In the genomic region with DNA sequence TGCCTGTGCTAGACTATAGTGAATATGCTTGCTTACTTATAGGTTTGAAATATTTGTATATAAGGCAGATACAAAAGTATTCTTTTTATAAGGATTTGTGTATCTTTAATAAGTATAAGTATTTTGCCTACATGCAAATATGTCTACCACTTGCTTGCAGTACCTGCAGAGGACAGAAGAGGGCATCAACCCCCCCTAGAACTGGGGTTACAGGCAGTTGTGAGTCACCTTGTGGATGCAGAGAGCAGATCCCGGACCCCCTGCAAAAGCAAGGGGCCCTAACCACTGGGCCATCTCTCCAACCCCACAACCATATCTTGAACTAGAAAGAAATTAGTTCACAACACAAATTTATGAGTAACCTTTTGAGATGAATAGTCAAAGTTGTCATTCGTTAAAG, we compare ENCODE assay signal across 13 mouse cellular contexts.
DNase-seq lines count a peak whose midpoint lies in the region; ATAC-seq and TF ChIP-seq lines count a peak whose summit lies in the region.
"Had no signal": no experiment of that assay in that cellular context is flagged by ENCODE, and none has a peak within 500 bp of the region (broad histone marks: within the 10 kb centered on the region; RNA-seq: fewer than 3 reads in every experiment).

No protein-coding gene starts in this region.

- H3K4me3 ChIP-seq in intestine, postnatal 0 days (ENCODE audit: low read depth, low read length) = no peak overlapping the region
- H3K4me3 ChIP-seq in intestine, embryonic 16.5 days (ENCODE audit: low read length) = no peak overlapping the region
- H3K4me3 ChIP-seq in lung, postnatal 0 days (ENCODE audit: low read depth, low read length) = no peak overlapping the region
- no peak overlapping the region for H3K4me3 ChIP-seq in ES-E14 (ENCODE audit: insufficient read depth in 1 of 2, low read depth in 1 of 2, low read length in 2 of 2, poor library complexity in 1 of 2, severe bottlenecking in 1 of 2)
- no peak overlapping the region for H3K4me3 ChIP-seq in small intestine, adult 2 months (ENCODE audit: low read depth, low read length)
- H3K4me3 ChIP-seq: forebrain, embryonic 13.5 days; hindbrain, embryonic 15.5 days; limb, embryonic 15.5 days had no signal

- H3K9me3 ChIP-seq in intestine, postnatal 0 days (ENCODE audit: control insufficient read depth) = no peaks in the 10 kb centered on the region
- H3K9me3 ChIP-seq in intestine, embryonic 16.5 days (ENCODE audit: control insufficient read depth, low read length) = no peaks in the 10 kb centered on the region
- no peaks in the 10 kb centered on the region for H3K9me3 ChIP-seq in lung, postnatal 0 days (ENCODE audit: low read length)
- no peaks in the 10 kb centered on the region for H3K9me3 ChIP-seq in ES-E14 (ENCODE audit: control insufficient read depth, insufficient read depth, low read depth, low read length)
- H3K9me3 ChIP-seq: forebrain, embryonic 13.5 days; hindbrain, embryonic 15.5 days; limb, embryonic 15.5 days had no signal

- H3K36me3 ChIP-seq in intestine, postnatal 0 days (ENCODE audit: control insufficient read depth, insufficient read depth) = no peaks in the 10 kb centered on the region
- H3K36me3 ChIP-seq in intestine, embryonic 16.5 days (ENCODE audit: control insufficient read depth, insufficient read depth, low read length) = no peaks in the 10 kb centered on the region
- no peaks in the 10 kb centered on the region for H3K36me3 ChIP-seq in lung, postnatal 0 days (ENCODE audit: insufficient read depth, low read length)
- H3K36me3 ChIP-seq in ES-E14 (ENCODE audit: control insufficient read depth, insufficient read depth, low read length, poor library complexity, severe bottlenecking) = no peaks in the 10 kb centered on the region
- no peaks in the 10 kb centered on the region for H3K36me3 ChIP-seq in small intestine, adult 2 months (ENCODE audit: control insufficient read depth, insufficient read depth, low read length)
- H3K36me3 ChIP-seq: hindbrain, embryonic 15.5 days; limb, embryonic 15.5 days had no signal

- no peak for TF ChIP-seq POLR2A in small intestine, adult 2 months (IDR thresholded peaks at IDR 0.05; ENCODE audit: low read depth, low read length)

- H3K9ac ChIP-seq in intestine, postnatal 0 days (ENCODE audit: low read depth, low read length) = no peak overlapping the region
- H3K9ac ChIP-seq in intestine, embryonic 16.5 days (ENCODE audit: low read depth, low read length) = no peak overlapping the region
- H3K9ac ChIP-seq in lung, postnatal 0 days (replicated peaks; ENCODE audit: low read depth) = no peak overlapping the region
- no peak overlapping the region for H3K9ac ChIP-seq in ES-E14 (ENCODE audit: insufficient read depth, low read depth, low read length, poor library complexity, severe bottlenecking)
- H3K9ac ChIP-seq: forebrain, embryonic 13.5 days; hindbrain, embryonic 15.5 days; limb, embryonic 15.5 days had no signal

- no peak overlapping the region for H3K4me2 ChIP-seq in intestine, postnatal 0 days (replicated peaks; ENCODE audit: low read depth)
- H3K4me2 ChIP-seq in intestine, embryonic 16.5 days (ENCODE audit: low read depth, low read length) = no peak overlapping the region
- no peak overlapping the region for H3K4me2 ChIP-seq in lung, postnatal 0 days (replicated peaks; ENCODE audit: low read depth, low read length)
- H3K4me2 ChIP-seq: forebrain, embryonic 13.5 days; hindbrain, embryonic 15.5 days; limb, embryonic 15.5 days had no signal

- in situ Hi-C loops in ES-E14 (cut with MboI; ENCODE audit: low sequenced_read_pairs in 2 of 2, unreplicated experiment in 2 of 2) = no loop called here

- TF ChIP-seq EP300 in lung, postnatal 0 days (IDR thresholded peaks at IDR 0.05) = no peak

- DNase-seq in lung, postnatal 0 days (ENCODE audit: low spot score) = no peak
- DNase-seq in lung, postnatal 25 days (ENCODE audit: low spot score) = no peak
- DNase-seq in ES-E14 (ENCODE audit: low read depth, low spot score) = no peak
- DNase-seq: cerebellum, adult 9-11 months had no signal

- H3K27me3 ChIP-seq in intestine, postnatal 0 days (replicated peaks; ENCODE audit: control insufficient read depth, insufficient read depth, low read length) = no peaks in the 10 kb centered on the region
- no peaks in the 10 kb centered on the region for H3K27me3 ChIP-seq in intestine, embryonic 16.5 days (replicated peaks; ENCODE audit: control insufficient read depth, insufficient read depth, low read length)
- H3K27me3 ChIP-seq in lung, postnatal 0 days (replicated peaks; ENCODE audit: insufficient read depth, low read length) = no peaks in the 10 kb centered on the region
- H3K27me3 ChIP-seq in small intestine, adult 2 months (ENCODE audit: control insufficient read depth, insufficient read depth, low read length) = no peaks in the 10 kb centered on the region
- H3K27me3 ChIP-seq: forebrain, embryonic 13.5 days; hindbrain, embryonic 15.5 days; limb, embryonic 15.5 days had no signal

- no peaks in the 10 kb centered on the region for H3K4me1 ChIP-seq in intestine, postnatal 0 days (replicated peaks; ENCODE audit: control insufficient read depth, insufficient read depth, low read length)
- no peaks in the 10 kb centered on the region for H3K4me1 ChIP-seq in intestine, embryonic 16.5 days (ENCODE audit: control insufficient read depth, insufficient read depth, low read length)
- H3K4me1 ChIP-seq in lung, postnatal 0 days (ENCODE audit: insufficient read depth, low read depth, low read length) = no peaks in the 10 kb centered on the region
- H3K4me1 ChIP-seq in ES-E14 (ENCODE audit: control insufficient read depth in 2 of 2, insufficient read depth in 2 of 2, low read length in 2 of 2, poor library complexity in 1 of 2) = no peaks in the 10 kb centered on the region
- H3K4me1 ChIP-seq in small intestine, adult 2 months (ENCODE audit: control insufficient read depth, insufficient read depth, insufficient read length, low read length) = no peaks in the 10 kb centered on the region
- H3K4me1 ChIP-seq: forebrain, embryonic 13.5 days; hindbrain, embryonic 15.5 days; limb, embryonic 15.5 days had no signal

- no peak for ATAC-seq in intestine, postnatal 0 days
- no peak for ATAC-seq in intestine, embryonic 16.5 days
- no peak for ATAC-seq in lung, postnatal 0 days
- no peak for ATAC-seq in frontal cortex, adult (ENCODE audit: low TSS enrichment)
- ATAC-seq: CD4-positive, CD25-positive, alpha-beta regulatory T cell, adult 4 months; forebrain, embryonic 13.5 days had no signal

- no peak overlapping the region for H3K27ac ChIP-seq in intestine, postnatal 0 days (ENCODE audit: low read depth, low read length)
- H3K27ac ChIP-seq in intestine, embryonic 16.5 days (ENCODE audit: low read length) = no peak overlapping the region
- H3K27ac ChIP-seq in lung, postnatal 0 days (ENCODE audit: low read length) = no peak overlapping the region
- H3K27ac ChIP-seq in ES-E14 (ENCODE audit: insufficient read depth, low read depth, low read length, poor library complexity, severe bottlenecking) = no peak overlapping the region
- no peak overlapping the region for H3K27ac ChIP-seq in small intestine, adult 2 months (ENCODE audit: insufficient read depth, low read depth, low read length)
- H3K27ac ChIP-seq: forebrain, embryonic 13.5 days; hindbrain, embryonic 15.5 days; limb, embryonic 15.5 days; macrophage had no signal

- 0 out of 2 replicates have a peak, but pooled peaks have one; percentile 37 for TF ChIP-seq CTCF in intestine, postnatal 0 days (IDR thresholded peaks at IDR 0.05; ENCODE audit: low read depth)
- TF ChIP-seq CTCF in lung, postnatal 0 days (IDR thresholded peaks at IDR 0.05) = peak; percentile 41; the same call in 1 of the 2 replicates
- TF ChIP-seq CTCF in small intestine, adult 2 months (IDR thresholded peaks at IDR 0.05; ENCODE audit: extremely low read depth, insufficient read length, insufficient replicate concordance, low read depth, low read length) = peak; percentile 26; the same call in 1 of the 2 replicates

- WGBS in intestine, postnatal 0 days = 79% methylated on average over 2 of the region's 2 CpGs
- 82% methylated on average over 2 of the region's 2 CpGs for WGBS in intestine, embryonic 16.5 days
- WGBS in lung, postnatal 0 days = 87% methylated on average over 2 of the region's 2 CpGs
- WGBS in small intestine, adult 2 months = 77% methylated on average over 2 of the region's 2 CpGs

TF ChIP-seq in ES-E14, 5 proteins besides CTCF, POLR2A, EP300 and RAD21:
- TF ChIP-seq MAFK (IDR thresholded peaks at IDR 0.05; ENCODE audit: insufficient read depth, low read depth, low read length) = no peak
- TF ChIP-seq ZC3H11A (IDR thresholded peaks at IDR 0.05; ENCODE audit: borderline replicate concordance, low read depth, low read length) = peak; percentile 7; the same call in 1 of the 2 replicates
